Mouse (Mus musculus) stomach, postnatal 0 days (tissue): ENCODE results near the gene Sirt5. TPM values are rescaled to one million over a fixed set of nuclear protein-coding genes. Genes with fewer than 3 reads are reported as not detected.

Experiments used
- ATAC-seq: fragments of 200-750 bp; cut with Nextera tagmentation; 2 replicates; pipeline ENCODE4 v1.8.0; 2017; ENCODE audit not compliant: low FRiP score, low TSS enrichment
- DNase-seq: peaks from one replicate; pipeline ENCODE4 v3.0.0-alpha.2; 2016; ENCODE audit warnings: low spot score
- H3K27ac ChIP-seq: fragments of 300-500 bp; sonication (generic); replicated peaks from 2 replicates; pipeline ENCODE4 v1.5.1; 2014; ENCODE audit warnings: mild to moderate bottlenecking, control low read depth
- H3K27me3 ChIP-seq: fragments of 300-500 bp; sonication (generic); 2 replicates; pipeline ENCODE4 v1.6.1; 2014; ENCODE audit warnings: low read length; ENCODE audit not compliant: control insufficient read depth, insufficient read depth
- H3K36me3 ChIP-seq: fragments of 300-500 bp; sonication (generic); 2 replicates; pipeline ENCODE4 v1.6.1; 2014; ENCODE audit warnings: low read length, mixed read lengths; ENCODE audit not compliant: control insufficient read depth, insufficient read depth
- H3K4me1 ChIP-seq: fragments of 300-500 bp; sonication (generic); replicated peaks from 2 replicates; pipeline ENCODE4 v1.6.1; 2014; ENCODE audit warnings: antibody characterized with exemption; ENCODE audit not compliant: control insufficient read depth, insufficient read depth
- H3K4me2 ChIP-seq: fragments of 300-500 bp; sonication (generic); replicated peaks from 2 replicates; pipeline ENCODE4 v1.6.1; 2014; ENCODE audit warnings: low read depth, mild to moderate bottlenecking, control low read depth, moderate library complexity
- H3K4me3 ChIP-seq: fragments of 300-500 bp; sonication (generic); 2 replicates; pipeline ENCODE4 v1.5.1; 2014; ENCODE audit warnings: low read depth, low read length, control low read depth
- H3K9ac ChIP-seq: fragments of 300-500 bp; sonication (generic); 2 replicates; pipeline ENCODE4 v1.6.1; 2014; ENCODE audit warnings: mild to moderate bottlenecking, low read length, control low read depth, mixed read lengths
- H3K9me3 ChIP-seq: fragments of 300-500 bp; sonication (generic); 2 replicates; pipeline ENCODE4 v1.6.1; 2016; ENCODE audit warnings: low read length; ENCODE audit not compliant: control insufficient read depth
- CTCF ChIP-seq: IDR thresholded peaks from 2 replicates; pipeline ENCODE4 v1.5.1; 2016; ENCODE audit warnings: antibody characterized with exemption, low read depth, mild to moderate bottlenecking, moderate library complexity
- EP300 ChIP-seq: optimal IDR thresholded peaks from 2 replicates; pipeline ENCODE3; 2016; ENCODE audit warnings: antibody characterized with exemption
- WGBS: fragments of 180-500 bp; shearing (Covaris S2); extraction: QIAGEN DNeasy Blood & Tissue Kit; methylation state at CpG from one replicate; pipeline ENCODE4 v1.1.7; 2014; 5-methylcytosine and 5-hydroxymethylcytosine counted together
- polyA plus RNA-seq: library from polyadenylated mRNA; unstranded; fragments of >200 nt; fragmentation: Nextera tagmentation; extraction: Ambion mirVana; gene quantifications from 2 replicates; pipeline ENCODE4 v1.2.1, GENCODE M21; 2015

The Sirt5 gene
- polyA plus RNA-seq, 1 experiment from 2014 or later = 12.5 TPM

DNA sequence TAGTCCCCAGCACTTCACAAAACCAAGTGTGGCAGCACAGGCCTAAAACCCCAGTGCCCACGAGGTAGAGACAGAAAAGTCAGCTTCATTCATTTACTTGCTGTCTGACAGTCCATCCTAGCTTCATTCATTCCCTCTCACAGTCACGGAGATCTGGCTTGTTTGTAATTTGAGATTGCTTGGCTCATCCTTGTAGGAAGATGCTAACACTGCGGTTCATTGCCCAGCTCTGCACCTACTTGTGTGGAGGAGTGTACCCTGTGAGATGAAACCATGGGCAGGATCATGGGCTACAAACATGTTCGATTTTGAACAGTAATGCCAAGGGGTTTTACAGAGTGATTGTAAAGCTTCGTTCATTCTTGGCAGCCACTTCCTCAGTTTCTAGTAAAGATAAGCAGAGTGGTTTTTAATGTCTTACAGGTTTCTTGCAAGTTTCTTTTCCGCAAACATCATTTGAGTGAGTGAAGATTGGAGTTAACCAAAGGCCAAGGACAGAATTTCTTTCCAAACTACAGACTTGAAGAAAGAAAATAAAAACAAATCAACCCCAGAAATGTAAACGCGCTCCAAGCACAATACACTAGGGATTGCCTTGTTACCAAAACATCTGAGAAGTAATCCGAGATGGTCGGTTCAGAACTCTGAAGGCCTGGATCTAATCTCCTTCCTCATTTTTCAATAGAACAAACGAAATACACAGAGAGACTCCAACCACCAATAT is 33.4 kb upstream of the Sirt5 start:
- Histone ChIP-seq H3K4me2 (no peak overlapping the region), H3K27me3 (no peaks in the 10 kb centered on the region), H3K4me1 (0 out of 2 replicates have a peak, but pooled peaks cover 4% of the 10 kb centered on the region), H3K4me3 (no peak overlapping the region), H3K9ac (no peak overlapping the region), H3K9me3 (no peaks in the 10 kb centered on the region), H3K27ac (no peak overlapping the region), H3K36me3 (no peaks in the 10 kb centered on the region)
- WGBS = 42% methylated on average over 11 of the region's 11 CpGs
- DNase-seq (no peak), ATAC-seq (no peak)
- TF ChIP-seq EP300 (no peak), CTCF (no peak)

DNA sequence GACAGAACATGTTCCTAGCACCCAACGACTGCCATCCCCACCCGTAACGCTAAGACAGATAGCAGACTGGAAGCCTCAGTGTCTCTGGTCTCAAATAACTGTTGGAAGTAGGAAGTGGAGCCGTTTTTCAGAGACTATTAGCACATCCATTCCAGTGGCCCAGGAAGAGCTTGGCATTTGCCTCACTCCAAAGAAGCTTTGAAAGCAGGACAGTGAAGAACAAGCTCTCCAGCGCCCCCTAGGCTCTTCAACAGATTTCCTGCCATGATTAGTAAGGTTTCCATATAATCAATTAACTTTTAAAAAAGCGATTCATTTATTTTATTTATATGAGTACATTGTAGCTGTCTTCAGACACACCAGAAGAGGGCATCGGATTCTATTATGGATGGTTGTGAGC is 32.7 kb upstream of the Sirt5 start:
- no peak for ATAC-seq
- DNase-seq = no peak
- Histone ChIP-seq H3K36me3 (no peaks in the 10 kb centered on the region), H3K4me1 (0 out of 2 replicates have a peak, but pooled peaks cover 5% of the 10 kb centered on the region), H3K4me2 (no peak overlapping the region), H3K27ac (no peak overlapping the region), H3K27me3 (no peaks in the 10 kb centered on the region), H3K4me3 (no peak overlapping the region), H3K9ac (no peak overlapping the region), H3K9me3 (no peaks in the 10 kb centered on the region)
- WGBS = 42% methylated on average over 7 of the region's 7 CpGs
- TF ChIP-seq CTCF = peak; percentile 51
- no peak for TF ChIP-seq EP300

DNA sequence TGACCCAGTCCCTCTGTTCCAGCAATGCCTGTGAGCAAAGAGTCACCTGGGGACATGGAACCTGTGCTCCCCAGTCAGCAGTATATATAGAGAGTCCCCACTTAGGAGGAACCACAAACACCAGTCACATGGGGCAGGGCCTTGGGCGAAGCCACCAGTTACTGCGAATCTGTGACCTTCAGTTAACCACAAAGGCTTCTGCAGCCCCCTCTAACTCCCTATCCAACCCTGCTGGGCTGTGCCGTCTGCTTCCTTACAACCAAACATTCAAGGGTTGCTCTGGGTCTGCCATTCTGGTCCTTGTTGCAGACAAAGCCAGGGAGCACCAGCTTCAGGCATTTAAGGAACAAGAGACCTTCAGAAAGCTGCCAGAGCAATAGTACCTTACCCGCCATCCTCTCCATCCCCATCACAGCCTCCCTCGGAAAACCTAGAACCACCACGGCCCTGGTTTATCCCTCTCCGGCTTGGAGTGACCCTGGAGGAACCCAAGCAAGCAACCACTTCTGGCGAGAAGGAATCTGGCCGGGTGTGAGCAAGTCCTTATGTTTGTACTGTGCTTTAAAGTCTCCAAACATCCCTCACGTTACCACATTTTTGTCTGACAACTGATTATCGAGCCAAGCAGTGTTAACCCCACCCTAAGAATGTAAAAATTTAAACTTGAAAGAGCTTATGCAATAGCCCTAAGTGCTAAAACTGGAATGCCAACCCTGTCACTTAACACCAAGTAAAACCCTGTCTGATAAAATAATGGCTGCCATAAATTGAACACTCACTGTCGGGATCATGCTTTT is 28.7 kb upstream of the Sirt5 start:
- DNase-seq = no peak
- Histone ChIP-seq H3K4me2 (no peak overlapping the region), H3K36me3 (no peaks in the 10 kb centered on the region), H3K27ac (no peak overlapping the region), H3K27me3 (no peaks in the 10 kb centered on the region), H3K4me1 (0 out of 2 replicates have a peak, but pooled peaks cover 6% of the 10 kb centered on the region), H3K9ac (no peak overlapping the region), H3K9me3 (no peaks in the 10 kb centered on the region), H3K4me3 (no peak overlapping the region)
- 32% methylated on average over 12 of the region's 12 CpGs for WGBS
- ATAC-seq = peak; percentile 60; the same call in 1 of the 2 replicates
- TF ChIP-seq EP300 (no peak), CTCF (no peak)

- no peak overlapping the region for H3K9ac ChIP-seq
- H3K36me3 ChIP-seq = no peaks in the 10 kb centered on the region
- no peaks in the 10 kb centered on the region for H3K9me3 ChIP-seq
- 0 out of 2 replicates have a peak, but pooled peaks cover 6% of the 10 kb centered on the region for H3K4me1 ChIP-seq
- H3K27me3 ChIP-seq = no peaks in the 10 kb centered on the region
- DNase-seq = no peak
- TF ChIP-seq EP300 (no peak), CTCF (no peak)
- no peak overlapping the region for H3K4me2 ChIP-seq
- no peak overlapping the region for H3K27ac ChIP-seq
- no peak for ATAC-seq
- H3K4me3 ChIP-seq = no peak overlapping the region
- whole genome bisulfite sequencing = 84% methylated on average over 8 of the region's 8 CpGs
These were observed 27.3 kb upstream of the Sirt5 start for GRCm38 (mm10) chr13:43338001-43338400.

- Histone ChIP-seq H3K9ac (no peak overlapping the region), H3K36me3 (no peaks in the 10 kb centered on the region), H3K9me3 (no peaks in the 10 kb centered on the region), H3K27me3 (no peaks in the 10 kb centered on the region), H3K27ac (no peak overlapping the region), H3K4me1 (0 out of 2 replicates have a peak, but pooled peaks cover 6% of the 10 kb centered on the region), H3K4me2 (no peak overlapping the region), H3K4me3 (no peak overlapping the region)
- ATAC-seq (no peak), DNase-seq (no peak)
- 46% methylated on average over 4 of the region's 4 CpGs for WGBS
- TF ChIP-seq EP300 (no peak), CTCF (no peak)
These were observed 26.7 kb upstream of the Sirt5 start for GRCm38 (mm10) chr13:43338632-43339031.

DNA sequence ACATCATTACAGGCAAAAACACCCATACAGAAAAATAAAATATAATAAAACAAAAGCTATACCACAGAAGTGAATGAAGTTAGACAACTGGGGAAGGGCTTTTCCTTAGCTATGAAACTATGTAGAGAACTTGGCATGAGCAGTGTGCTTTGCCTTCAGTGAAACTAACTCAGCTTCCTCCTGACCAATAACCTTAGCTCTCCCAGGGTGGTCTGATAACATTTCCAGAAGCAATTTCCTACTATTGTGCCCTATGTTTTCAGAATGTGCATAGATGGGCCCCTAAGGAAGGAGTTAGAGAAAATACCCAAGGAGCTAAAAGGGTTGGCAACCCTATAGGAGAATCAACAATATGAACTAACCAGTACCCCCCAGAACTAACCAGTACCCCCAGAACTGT is 18.5 kb upstream of the Sirt5 start:
- Histone ChIP-seq H3K4me2 (no peak overlapping the region), H3K27me3 (no peaks in the 10 kb centered on the region), H3K9ac (no peak overlapping the region), H3K9me3 (no peaks in the 10 kb centered on the region), H3K27ac (no peak overlapping the region), H3K4me1 (no peaks in the 10 kb centered on the region), H3K36me3 (no peaks in the 10 kb centered on the region), H3K4me3 (no peak overlapping the region)
- DNase-seq = no peak
- no peak for ATAC-seq
- TF ChIP-seq CTCF = no peak
- TF ChIP-seq EP300 = no peak
